Mouse (Mus musculus): ENCODE measurements around the gene Spocd1. TPM values are rescaled to one million over a fixed set of nuclear protein-coding genes. Genes with fewer than 3 reads are reported as not detected.

Gene Spocd1
- polyA plus RNA-seq, 1 experiment = 0.14 TPM

GRCm38 (mm10) chr4:129993944-129994695, 65.1 kb downstream of the Spocd1 start:
- peak; percentile 65 for DNase-seq (ENCODE audit: low read depth)
- TF ChIP-seq CTCF (IDR thresholded peaks at IDR 0.05; ENCODE audit: borderline replicate concordance, extremely low read depth, insufficient read depth, insufficient read length) (no peak), POLR2A (IDR thresholded peaks at IDR 0.05; ENCODE audit: borderline replicate concordance, extremely low read depth, insufficient read depth, insufficient read length, poor library complexity, severe bottlenecking) (no peak)

DNA sequence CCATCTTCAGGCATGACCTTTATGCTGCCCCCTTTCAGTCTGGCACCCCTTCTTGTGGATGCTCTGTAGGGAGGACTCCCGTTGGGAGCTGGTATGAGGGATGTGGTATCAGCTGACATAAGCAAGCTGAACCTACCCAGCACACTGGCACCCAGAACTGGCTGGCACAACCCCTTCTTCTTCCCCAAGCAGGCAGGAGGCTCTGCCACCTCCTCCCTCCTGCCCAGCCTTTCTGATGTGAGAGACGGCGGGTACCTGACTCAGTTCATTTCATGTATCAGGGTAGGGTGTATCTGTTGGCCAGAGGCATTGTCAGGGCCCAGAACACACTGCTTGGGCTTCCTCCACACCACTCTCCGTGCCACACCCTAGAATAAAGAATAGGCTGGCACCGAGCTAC, 65.7 kb downstream of the Spocd1 start:
- no peak for DNase-seq (ENCODE audit: low read depth)

DNA sequence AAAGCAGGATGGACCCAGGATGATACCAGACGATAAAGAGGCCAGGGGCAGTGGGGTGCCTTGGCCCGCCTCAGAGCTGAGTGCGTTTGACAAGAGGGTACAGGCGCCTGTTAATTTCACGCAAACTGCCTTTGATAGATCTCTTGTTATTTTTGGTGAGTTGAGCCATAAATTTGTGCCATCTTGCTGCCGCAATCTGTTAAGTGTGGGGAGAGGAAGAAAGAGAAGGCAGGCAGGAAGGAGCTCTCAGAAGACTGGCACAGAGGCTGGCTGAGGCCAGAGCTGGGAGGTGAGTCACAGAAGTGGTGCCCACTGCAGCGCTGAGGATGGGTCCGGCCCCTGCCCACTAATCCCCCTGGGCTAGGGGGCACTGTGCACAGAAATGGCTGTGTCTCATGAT, 66.2 kb downstream of the Spocd1 start:
- TF ChIP-seq POLR2A (IDR thresholded peaks at IDR 0.05; ENCODE audit: borderline replicate concordance, extremely low read depth, insufficient read depth, insufficient read length, poor library complexity, severe bottlenecking) (no peak), CTCF (IDR thresholded peaks at IDR 0.05; ENCODE audit: borderline replicate concordance, extremely low read depth, insufficient read depth, insufficient read length) (no peak)
- DNase-seq (ENCODE audit: low read depth) = no peak

More for the DNA sequence above, 65.7 kb downstream of the Spocd1 start:
- no peak for TF ChIP-seq POLR2A (IDR thresholded peaks at IDR 0.05; ENCODE audit: borderline replicate concordance, extremely low read depth, insufficient read depth, insufficient read length, poor library complexity, severe bottlenecking)
- no peak for TF ChIP-seq CTCF (IDR thresholded peaks at IDR 0.05; ENCODE audit: borderline replicate concordance, extremely low read depth, insufficient read depth, insufficient read length)

DNA sequence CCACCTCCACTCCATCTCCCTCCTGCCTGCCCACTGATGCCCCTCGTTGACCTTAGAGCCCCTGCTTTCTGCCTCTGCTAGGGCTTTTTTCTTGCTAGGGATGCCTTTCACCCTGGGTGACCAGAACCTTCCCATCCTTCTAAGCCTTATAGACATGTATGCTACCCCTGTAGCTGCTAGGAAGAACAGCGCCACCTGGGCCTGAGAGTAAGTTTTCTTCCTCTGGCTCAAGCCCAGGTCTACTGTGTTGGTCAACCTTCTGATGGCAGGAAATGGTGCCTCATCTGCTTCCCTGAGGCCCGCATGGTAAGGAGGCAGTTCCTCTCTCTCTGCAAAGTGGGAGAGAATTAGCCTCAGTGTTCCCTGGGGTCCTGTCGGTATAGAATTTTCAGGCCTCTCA, 67.0 kb downstream of the Spocd1 start:
- no peak for DNase-seq (ENCODE audit: low read depth)
- TF ChIP-seq CTCF (IDR thresholded peaks at IDR 0.05; ENCODE audit: borderline replicate concordance, extremely low read depth, insufficient read depth, insufficient read length) (no peak), POLR2A (IDR thresholded peaks at IDR 0.05; ENCODE audit: borderline replicate concordance, extremely low read depth, insufficient read depth, insufficient read length, poor library complexity, severe bottlenecking) (no peak)

- no peak for DNase-seq (ENCODE audit: low read depth)
- no peak for TF ChIP-seq CTCF (IDR thresholded peaks at IDR 0.05; ENCODE audit: borderline replicate concordance, extremely low read depth, insufficient read depth, insufficient read length)
- TF ChIP-seq POLR2A (IDR thresholded peaks at IDR 0.05; ENCODE audit: borderline replicate concordance, extremely low read depth, insufficient read depth, insufficient read length, poor library complexity, severe bottlenecking) = no peak
Observed at GRCm38 (mm10) chr4:129998124-129998523, 69.1 kb downstream of the Spocd1 start.

- DNase-seq (ENCODE audit: low read depth) = peak; percentile 53
- TF ChIP-seq POLR2A (IDR thresholded peaks at IDR 0.05; ENCODE audit: borderline replicate concordance, extremely low read depth, insufficient read depth, insufficient read length, poor library complexity, severe bottlenecking) (no peak), CTCF (IDR thresholded peaks at IDR 0.05; ENCODE audit: borderline replicate concordance, extremely low read depth, insufficient read depth, insufficient read length) (no peak)
Observed at GRCm38 (mm10) chr4:130001710-130002109, 72.7 kb downstream of the Spocd1 start.

DNA sequence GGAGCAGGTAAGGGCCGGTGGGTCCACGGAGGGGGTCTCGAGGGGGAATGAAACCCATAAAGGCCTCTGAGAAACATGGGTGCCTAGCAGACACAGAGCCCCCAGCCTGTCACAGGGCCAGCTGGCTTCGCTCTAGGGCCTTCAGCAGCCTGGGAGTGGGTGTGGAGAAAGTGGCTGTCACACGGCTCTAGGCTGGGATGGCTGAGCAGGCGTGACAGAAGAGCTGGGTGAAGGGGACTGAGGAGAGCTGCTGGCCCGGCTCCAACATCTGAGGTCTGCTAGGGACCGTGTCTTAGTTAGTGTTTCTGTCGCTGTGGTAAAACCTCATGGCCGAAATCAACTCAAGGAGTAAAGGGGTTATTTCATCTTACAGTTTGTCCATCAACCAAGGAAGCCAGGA, 73.1 kb downstream of the Spocd1 start:
- DNase-seq (ENCODE audit: low read depth) = peak; percentile 78
- TF ChIP-seq POLR2A (IDR thresholded peaks at IDR 0.05; ENCODE audit: borderline replicate concordance, extremely low read depth, insufficient read depth, insufficient read length, poor library complexity, severe bottlenecking) (no peak), CTCF (IDR thresholded peaks at IDR 0.05; ENCODE audit: borderline replicate concordance, extremely low read depth, insufficient read depth, insufficient read length) (no peak)

- no peak for DNase-seq (ENCODE audit: low read depth)
- TF ChIP-seq CTCF (IDR thresholded peaks at IDR 0.05; ENCODE audit: borderline replicate concordance, extremely low read depth, insufficient read depth, insufficient read length) = peak; percentile 19; the same call in 1 of the 2 replicates
- TF ChIP-seq POLR2A (IDR thresholded peaks at IDR 0.05; ENCODE audit: borderline replicate concordance, extremely low read depth, insufficient read depth, insufficient read length, poor library complexity, severe bottlenecking) = no peak
Observed at GRCm38 (mm10) chr4:130005593-130005992, 76.5 kb downstream of the Spocd1 start.

- DNase-seq (ENCODE audit: low read depth) = no peak
- TF ChIP-seq POLR2A (IDR thresholded peaks at IDR 0.05; ENCODE audit: borderline replicate concordance, extremely low read depth, insufficient read depth, insufficient read length, poor library complexity, severe bottlenecking) (no peak), CTCF (IDR thresholded peaks at IDR 0.05; ENCODE audit: borderline replicate concordance, extremely low read depth, insufficient read depth, insufficient read length) (no peak)
Observed at GRCm38 (mm10) chr4:130006533-130006932, 77.5 kb downstream of the Spocd1 start.

Other genes starting within 250 kb of the Spocd1 start
- 63.6 and 81.2 TPM in 2 replicates for gene Tmem39b, start 232.4 kb upstream of the Spocd1 start, polyA plus RNA-seq (2012; rRNA removed)
- gene Khdrbs1, start 186.9 kb upstream of the Spocd1 start, polyA plus RNA-seq (2012; rRNA removed) = 68.2 and 117 TPM in 2 replicates
- gene Ptp4a2, start 118.0 kb upstream of the Spocd1 start, polyA plus RNA-seq (2012; rRNA removed) = 89.6 and 106 TPM in 2 replicates
- gene Adgrb2, start 55.6 kb downstream of the Spocd1 start, polyA plus RNA-seq (2012; rRNA removed) = 126 and 152 TPM in 2 replicates
- gene Col16a1, start 118.6 kb downstream of the Spocd1 start, polyA plus RNA-seq (2012; rRNA removed) = 16.7 and 17.1 TPM in 2 replicates
- gene Pef1, start 173.3 kb downstream of the Spocd1 start, polyA plus RNA-seq (2012; rRNA removed) = 59.7 and 71.4 TPM in 2 replicates
- gene Hcrtr1, start 210.1 kb downstream of the Spocd1 start, polyA plus RNA-seq (2012; rRNA removed) = 1.4 and 2.0 TPM in 2 replicates
- gene Tinagl1, start 245.9 kb downstream of the Spocd1 start, polyA plus RNA-seq (2012; rRNA removed) = 5.4 and 8.1 TPM in 2 replicates